Mouse (Mus musculus) CH12.LX (cell line): ENCODE results near the gene Gm7358. TPM values are rescaled to one million over a fixed set of nuclear protein-coding genes. Genes with fewer than 3 reads are reported as not detected.
A peak's percentile ranks its signal among the peaks of the same experiment; 100 is the strongest.
"Not testable (repeated sequence)": the region's sequence is repeated elsewhere in the genome, so short reads cannot be mapped to it uniquely, and the experiment has no call there.

Experiments used
- DNase-seq: peaks from one replicate; pipeline ENCODE4 v3.0.0-alpha.2; 2013; ENCODE audit errors: extremely low read depth
- H3K27ac ChIP-seq: 2 replicates; pipeline ENCODE4 v1.5.1; 2012; ENCODE audit warnings: low read depth, mild to moderate bottlenecking, control low read depth, moderate library complexity; ENCODE audit not compliant: insufficient read depth
- H3K27me3 ChIP-seq: replicated peaks from 2 replicates; pipeline ENCODE3; 2012; ENCODE audit warnings: inconsistent platforms
- H3K36me3 ChIP-seq, 2 experiments: replicated peaks in 1 of 2; 2 replicates each; pipeline versions ENCODE3 to v1.6.1; 2012; ENCODE audit warnings: inconsistent platforms in 1 of 2, low read length in 1 of 2, mild to moderate bottlenecking in 1 of 2, mixed read lengths in 1 of 2, moderate library complexity in 1 of 2; ENCODE audit not compliant: control insufficient read depth in 1 of 2, insufficient read depth in 1 of 2
- H3K4me1 ChIP-seq, 2 experiments: 2 replicates each; pipeline ENCODE4 v1.6.1; 2012; ENCODE audit warnings: inconsistent platforms in 1 of 2, moderate library complexity in 1 of 2; ENCODE audit not compliant: insufficient read depth in 2 of 2, control insufficient read depth in 1 of 2
- H3K4me2 ChIP-seq: 2 replicates; pipeline ENCODE4 v1.6.1; 2012; ENCODE audit warnings: low read depth, mild to moderate bottlenecking, control low read depth; ENCODE audit not compliant: poor library complexity, insufficient read depth, severe bottlenecking
- H3K4me3 ChIP-seq, 3 experiments: fragments of 150-350 bp in 1 of 3; sonication (generic) in 1 of 3; replicated peaks in 1 of 3; 2 replicates each; pipeline versions ENCODE3 to v1.5.1; 2011 to 2012; ENCODE audit warnings: low read depth in 2 of 3, low read length in 2 of 3, mild to moderate bottlenecking in 2 of 3, moderate library complexity in 2 of 3, control low read depth in 1 of 3, improper control_type of control experiment in 1 of 3, inconsistent platforms in 1 of 3, mixed read lengths in 1 of 3; ENCODE audit not compliant: poor library complexity in 1 of 3
- H3K79me2 ChIP-seq: replicated peaks from 2 replicates; pipeline ENCODE4 v1.6.1; 2012; ENCODE audit warnings: mild to moderate bottlenecking, moderate library complexity; ENCODE audit not compliant: control insufficient read depth, poor library complexity, insufficient read depth, severe bottlenecking; ENCODE audit errors: extremely low read depth
- H3K9ac ChIP-seq: 2 replicates; pipeline ENCODE4 v1.6.1; 2012; ENCODE audit warnings: low read depth, mild to moderate bottlenecking, control low read depth, moderate library complexity; ENCODE audit not compliant: insufficient read depth
- H3K9me3 ChIP-seq: replicated peaks from 2 replicates; pipeline ENCODE3; 2012; ENCODE audit warnings: low read length, inconsistent platforms, mixed read lengths
- CTCF ChIP-seq, 2 experiments: IDR thresholded peaks in 1 of 2; conservative IDR thresholded peaks in 1 of 2; 2 replicates each; pipeline ENCODE4 v1.5.1; 2011 to 2012; ENCODE audit warnings: low read depth in 2 of 2, low read length in 2 of 2, improper control_type of control experiment in 1 of 2, inconsistent platforms in 1 of 2, mild to moderate bottlenecking in 1 of 2, moderate library complexity in 1 of 2
- RAD21 ChIP-seq: IDR thresholded peaks from 2 replicates; pipeline ENCODE4 v1.6.1; 2011; ENCODE audit warnings: low read depth, mild to moderate bottlenecking, low read length, improper control_type of control experiment, moderate library complexity
- SMC3 ChIP-seq: IDR thresholded peaks from 2 replicates; pipeline ENCODE4 v1.6.1; 2011; ENCODE audit warnings: low read depth, low read length, improper control_type of control experiment
- dilution Hi-C: fragments of 300-500 bp; cut with MboI; formaldehyde crosslinking; loops from 2 replicates; pipeline ENCODE4 v1.14.3; 2020; ENCODE audit warnings: low sequenced_read_pairs; ENCODE audit not compliant: extremely low pct_unique_long_range_greater_than_20kb, extremely low pct_ligation_motif_present
- in situ Hi-C: fragments of 300-500 bp; cut with MboI; formaldehyde crosslinking; loops from 3 replicates; pipeline ENCODE4 v1.14.3; 2019; ENCODE audit warnings: low sequenced_read_pairs, low pct_ligation_motif_present, low pct_unique_long_range_greater_than_20kb, mixed read lengths
- polyA plus RNA-seq: library from polyadenylated mRNA; unstranded; fragments of >175 nt; gene quantifications from 2 replicates; pipeline ENCODE4 v1.2.1, GENCODE M21; 2012; ENCODE audit warnings: low read depth; ENCODE audit not compliant: insufficient read length
- total RNA-seq, 2 experiments: library from RNA; depleted of rRNA; stranded (reverse); fragments of 300-350 nt in 1 of 2; fragments of >200 nt in 1 of 2; gene quantifications; 2 replicates each; pipeline ENCODE4 v1.2.3; 2012 to 2014

Gm7358 gene
- not detected in 2 replicates for total RNA-seq (2012; rRNA removed)
- not detected in 2 replicates for total RNA-seq (2014; rRNA removed)
- polyA plus RNA-seq, result not detected in 2 replicates

GRCm38 (mm10) chr17:14059431-14059830 is at the start of gene Gm7358:
TSS of gene Gm7358 (minus strand) at chr17:14059531.
- H3K27me3 ChIP-seq, H3K9ac ChIP-seq, H3K79me2 ChIP-seq, DNase-seq, H3K4me3 ChIP-seq, in situ Hi-C loops, dilution Hi-C loops, H3K4me1 ChIP-seq, H3K9me3 ChIP-seq, H3K27ac ChIP-seq, H3K36me3 ChIP-seq, H3K4me2 ChIP-seq: not testable (repeated sequence)

- dilution Hi-C loops, H3K4me2 ChIP-seq: not testable (repeated sequence)
- peak in 1 of 2 experiments; percentile 48; a peak in 2 of 4 replicates for TF ChIP-seq CTCF (conservative IDR thresholded peaks at IDR 0.05 in 1 of 2, IDR thresholded peaks at IDR 0.05 in 1 of 2; ENCODE audit: low read depth in 2 of 2, low read length in 2 of 2)
- peak; percentile 22 for TF ChIP-seq SMC3
- TF ChIP-seq RAD21, result peak; percentile 26
Measured at GRCm38 (mm10) chr17:14103018-14103417, 43.7 kb upstream of the Gm7358 start.

GRCm38 (mm10) chr17:14101446-14101980 is 42.2 kb upstream of the Gm7358 start:
- H3K4me1 ChIP-seq, H3K27ac ChIP-seq, H3K27me3 ChIP-seq, dilution Hi-C loops, H3K9me3 ChIP-seq, H3K4me2 ChIP-seq, H3K79me2 ChIP-seq, H3K36me3 ChIP-seq, H3K4me3 ChIP-seq, H3K9ac ChIP-seq, DNase-seq: not testable (repeated sequence)
- peak; percentile 11 for TF ChIP-seq RAD21
- peak in 1 of 2 experiments; percentile 34; a peak in 2 of 4 replicates for TF ChIP-seq CTCF (conservative IDR thresholded peaks at IDR 0.05 in 1 of 2, IDR thresholded peaks at IDR 0.05 in 1 of 2; ENCODE audit: low read depth in 2 of 2, low read length in 2 of 2)
- in situ Hi-C loops, result loop anchor here (25.0 kb wide), 1 partner anchor 111 kb away; the partner anchor contains the start of gene Dact2

More at GRCm38 (mm10) chr17:14103018-14103417, 43.7 kb upstream of the Gm7358 start:
- H3K9ac ChIP-seq, H3K9me3 ChIP-seq, DNase-seq, H3K27ac ChIP-seq, H3K4me3 ChIP-seq, H3K27me3 ChIP-seq, H3K4me1 ChIP-seq, H3K79me2 ChIP-seq, H3K36me3 ChIP-seq: not testable (repeated sequence)
- in situ Hi-C loops, result loop anchor here (25.0 kb wide), 1 partner anchor 109 kb away; the partner anchor contains the start of gene Dact2

GRCm38 (mm10) chr17:14099886-14100285 is 40.6 kb upstream of the Gm7358 start:
- H3K9me3 ChIP-seq, H3K27ac ChIP-seq, H3K79me2 ChIP-seq, H3K4me1 ChIP-seq, H3K9ac ChIP-seq, H3K4me3 ChIP-seq, H3K36me3 ChIP-seq, dilution Hi-C loops, H3K4me2 ChIP-seq, DNase-seq, H3K27me3 ChIP-seq: not testable (repeated sequence)
- in situ Hi-C loops, result loop anchor here (25.0 kb wide), 1 partner anchor 112 kb away; the partner anchor contains the start of gene Dact2

GRCm38 (mm10) chr17:14094165-14094564 is 34.8 kb upstream of the Gm7358 start:
- DNase-seq, H3K79me2 ChIP-seq, in situ Hi-C loops, H3K27ac ChIP-seq, H3K9me3 ChIP-seq, H3K9ac ChIP-seq, H3K27me3 ChIP-seq, dilution Hi-C loops, H3K4me2 ChIP-seq, H3K4me1 ChIP-seq, H3K4me3 ChIP-seq, H3K36me3 ChIP-seq: not testable (repeated sequence)
